Mouse (Mus musculus): Measurements from ENCODE around the gene Oaz1. TPM values are rescaled to one million over a fixed set of nuclear protein-coding genes. Genes with fewer than 3 reads are reported as not detected.

Gene Oaz1
- total and polyA plus RNA-seq, 2 experiments from 2014 or later = 1,990 to 2,460 TPM

DNA sequence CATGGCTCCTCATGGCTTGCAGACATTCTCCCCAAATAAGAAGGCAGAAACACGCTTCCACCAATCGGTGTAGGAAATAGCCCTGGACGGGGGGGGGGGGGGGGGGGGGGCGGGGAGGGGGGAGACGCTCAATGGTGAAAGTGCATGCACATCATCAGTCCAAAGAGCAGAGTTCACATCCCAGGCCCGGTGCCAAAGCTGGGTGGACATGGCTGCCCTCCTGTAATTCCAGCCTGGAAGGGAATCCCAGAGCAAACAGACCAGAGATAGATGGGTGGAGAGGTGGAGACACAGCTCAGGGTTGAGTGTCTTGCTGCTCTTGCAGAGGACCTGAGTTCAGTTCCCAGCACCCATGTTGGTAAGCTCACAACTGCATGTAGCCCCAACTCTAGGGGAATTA is 44.5 kb downstream of the Oaz1 start:
- no peak for ATAC-seq (ENCODE audit: insufficient read depth, low read depth)
- Histone ChIP-seq H3K4me1 (ENCODE audit: control insufficient read depth, insufficient read depth) (no peaks in the 10 kb centered on the region), H3K27me3 (ENCODE audit: control insufficient read depth, insufficient read depth, low read length) (no peaks in the 10 kb centered on the region), H3K9me3 (replicated peaks; ENCODE audit: control insufficient read depth, low read length) (no peaks in the 10 kb centered on the region), H3K4me3 (ENCODE audit: low read depth, low read length) (no peak overlapping the region), H3K27ac (ENCODE audit: low read depth) (no peak overlapping the region), H3K4me2 (ENCODE audit: low read depth, low read length) (no peak overlapping the region), H3K9ac (replicated peaks; ENCODE audit: low read depth, low read length) (no peak overlapping the region), H3K36me3 (replicated peaks; ENCODE audit: control insufficient read depth, insufficient read depth, low read length) (peaks cover 26% of the 10 kb centered on the region)
- 82% methylated on average over 4 of the region's 6 CpGs for WGBS
- TF ChIP-seq CTCF (IDR thresholded peaks at IDR 0.05; ENCODE audit: low read depth) (no peak), EP300 (IDR thresholded peaks at IDR 0.05; ENCODE audit: low read depth) (no peak)
- no peak for DNase-seq (ENCODE audit: low spot score)

- Histone ChIP-seq H3K27me3 (ENCODE audit: control insufficient read depth, insufficient read depth, low read length) (no peaks in the 10 kb centered on the region), H3K4me3 (ENCODE audit: low read depth, low read length) (no peak within 1 kb of the TSS), H3K9ac (replicated peaks; ENCODE audit: low read depth, low read length) (no peak within 1 kb of the TSS), H3K4me2 (ENCODE audit: low read depth, low read length) (no peak within 1 kb of the TSS), H3K27ac (ENCODE audit: low read depth) (no peak within 1 kb of the TSS), H3K4me1 (ENCODE audit: control insufficient read depth, insufficient read depth) (peaks cover 1% of the 10 kb centered on the region; the same call in 1 of the 2 replicates), H3K36me3 (replicated peaks; ENCODE audit: control insufficient read depth, insufficient read depth, low read length) (peaks cover 22% of the 10 kb centered on the region), H3K9me3 (replicated peaks; ENCODE audit: control insufficient read depth, low read length) (no peaks in the 10 kb centered on the region)
- no peak for DNase-seq (ENCODE audit: low spot score)
- ATAC-seq (ENCODE audit: insufficient read depth, low read depth) = no peak
- TF ChIP-seq EP300 (IDR thresholded peaks at IDR 0.05; ENCODE audit: low read depth) (no peak), CTCF (IDR thresholded peaks at IDR 0.05; ENCODE audit: low read depth) (no peak)
- WGBS = 38% methylated on average over 9 of the region's 9 CpGs
These were observed 45.1 kb downstream of the Oaz1 start, which contains the start of gene Tmprss9 for GRCm38 (mm10) chr10:80871581-80871980. Tmprss9 (plus strand) TSS chr10:80871848.

GRCm38 (mm10) chr10:80874035-80874434 is 47.6 kb downstream of the Oaz1 start:
- Histone ChIP-seq H3K36me3 (replicated peaks; ENCODE audit: control insufficient read depth, insufficient read depth, low read length) (no peaks in the 10 kb centered on the region), H3K4me2 (ENCODE audit: low read depth, low read length) (no peak overlapping the region), H3K9me3 (replicated peaks; ENCODE audit: control insufficient read depth, low read length) (no peaks in the 10 kb centered on the region), H3K27ac (ENCODE audit: low read depth) (no peak overlapping the region), H3K4me3 (ENCODE audit: low read depth, low read length) (no peak overlapping the region), H3K9ac (replicated peaks; ENCODE audit: low read depth, low read length) (no peak overlapping the region), H3K4me1 (ENCODE audit: control insufficient read depth, insufficient read depth) (peaks cover 8% of the 10 kb centered on the region), H3K27me3 (ENCODE audit: control insufficient read depth, insufficient read depth, low read length) (no peaks in the 10 kb centered on the region)
- no peak for TF ChIP-seq EP300 (IDR thresholded peaks at IDR 0.05; ENCODE audit: low read depth)
- no peak for TF ChIP-seq CTCF (IDR thresholded peaks at IDR 0.05; ENCODE audit: low read depth)
- WGBS = 75% methylated on average over 9 of the region's 9 CpGs
- no peak for ATAC-seq (ENCODE audit: insufficient read depth, low read depth)
- DNase-seq (ENCODE audit: low spot score) = no peak

GRCm38 (mm10) chr10:80876028-80876427 is 49.6 kb downstream of the Oaz1 start:
- TF ChIP-seq EP300 (IDR thresholded peaks at IDR 0.05; ENCODE audit: low read depth) (no peak), CTCF (IDR thresholded peaks at IDR 0.05; ENCODE audit: low read depth) (peak; percentile 80)
- no peak overlapping the region for H3K4me3 ChIP-seq (ENCODE audit: low read depth, low read length)
- H3K27me3 ChIP-seq (ENCODE audit: control insufficient read depth, insufficient read depth, low read length) = no peaks in the 10 kb centered on the region
- peaks cover 8% of the 10 kb centered on the region for H3K4me1 ChIP-seq (ENCODE audit: control insufficient read depth, insufficient read depth)
- peak; percentile 39 for DNase-seq (ENCODE audit: low spot score)
- H3K36me3 ChIP-seq (replicated peaks; ENCODE audit: control insufficient read depth, insufficient read depth, low read length) = no peaks in the 10 kb centered on the region
- no peaks in the 10 kb centered on the region for H3K9me3 ChIP-seq (replicated peaks; ENCODE audit: control insufficient read depth, low read length)
- WGBS = 29% methylated on average over 5 of the region's 5 CpGs
- no peak for ATAC-seq (ENCODE audit: insufficient read depth, low read depth)
- H3K4me2 ChIP-seq (ENCODE audit: low read depth, low read length) = no peak overlapping the region
- no peak overlapping the region for H3K9ac ChIP-seq (replicated peaks; ENCODE audit: low read depth, low read length)
- no peak overlapping the region for H3K27ac ChIP-seq (ENCODE audit: low read depth)

DNA sequence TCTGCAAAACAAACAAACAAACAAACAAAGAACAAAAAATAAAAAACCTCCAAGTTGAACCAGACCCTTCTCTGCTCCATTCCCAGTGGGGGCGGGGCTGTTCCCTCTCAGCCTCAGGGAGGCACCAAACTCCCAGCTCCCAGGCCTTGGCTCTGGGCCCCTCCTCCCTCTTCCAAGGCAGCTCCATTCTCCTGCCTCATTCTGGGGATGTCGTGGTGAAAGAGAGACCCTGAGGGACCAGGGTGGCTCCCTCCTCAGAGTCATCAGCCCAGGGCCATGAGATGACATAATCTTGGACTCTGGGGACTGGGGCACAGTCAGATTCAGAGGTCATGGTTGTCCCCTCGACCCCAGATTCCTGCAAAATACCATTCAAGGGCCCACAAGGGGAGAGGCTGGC is 50.1 kb downstream of the Oaz1 start:
- 19% methylated on average over 3 of the region's 3 CpGs for WGBS
- H3K4me3 ChIP-seq (ENCODE audit: low read depth, low read length) = no peak overlapping the region
- no peaks in the 10 kb centered on the region for H3K36me3 ChIP-seq (replicated peaks; ENCODE audit: control insufficient read depth, insufficient read depth, low read length)
- peaks cover 8% of the 10 kb centered on the region for H3K4me1 ChIP-seq (ENCODE audit: control insufficient read depth, insufficient read depth)
- no peak for DNase-seq (ENCODE audit: low spot score)
- 0 out of 2 replicates have a peak overlapping the region, but pooled peaks have one; percentile 1 for H3K27ac ChIP-seq (ENCODE audit: low read depth)
- H3K9ac ChIP-seq (replicated peaks; ENCODE audit: low read depth, low read length) = no peak overlapping the region
- TF ChIP-seq CTCF (IDR thresholded peaks at IDR 0.05; ENCODE audit: low read depth) (no peak), EP300 (IDR thresholded peaks at IDR 0.05; ENCODE audit: low read depth) (no peak)
- no peak overlapping the region for H3K4me2 ChIP-seq (ENCODE audit: low read depth, low read length)
- no peak; the same call in 1 of the 2 replicates for ATAC-seq (ENCODE audit: insufficient read depth, low read depth)
- no peaks in the 10 kb centered on the region for H3K9me3 ChIP-seq (replicated peaks; ENCODE audit: control insufficient read depth, low read length)
- H3K27me3 ChIP-seq (ENCODE audit: control insufficient read depth, insufficient read depth, low read length) = no peaks in the 10 kb centered on the region

MicroRNA genes within 50 kb of the gene (microRNA counts, 519-probe panel; counts per million panel counts)
- microRNA mmu-miR-1982 = not detected

Small RNA genes within 50 kb of the gene (microRNA-seq; reads per million reads assigned to microRNA genes)
- 11.6 reads per million, percentile 31 among the genes with 10 or more reads in this experiment for gene Mir1982

Other genes with a start within 250 kb of the Oaz1 start
- gene Klf16, start 249.3 kb upstream of the Oaz1 start, total RNA-seq (2014; rRNA removed; ENCODE audit: low replicate concordance) = 9.3 TPM in 2 replicates
- gene Klf16, start 249.3 kb upstream of the Oaz1 start, polyA plus RNA-seq (2015; fragmentation: Nextera tagmentation; extraction: Ambion mirVana) = 3.1 and 3.5 TPM in 2 replicates
- gene Abhd17a, start 236.3 kb upstream of the Oaz1 start, total RNA-seq (2014; rRNA removed; ENCODE audit: low replicate concordance) = 194 and 462 TPM in 2 replicates
- 88.2 and 88.6 TPM in 2 replicates for gene Abhd17a, start 236.3 kb upstream of the Oaz1 start, polyA plus RNA-seq (2015; fragmentation: Nextera tagmentation; extraction: Ambion mirVana)
- gene Scamp4, start 223.8 kb upstream of the Oaz1 start, total RNA-seq (2014; rRNA removed; ENCODE audit: low replicate concordance) = 25.8 and 44.5 TPM in 2 replicates
- 39.2 and 39.8 TPM in 2 replicates for gene Scamp4, start 223.8 kb upstream of the Oaz1 start, polyA plus RNA-seq (2015; fragmentation: Nextera tagmentation; extraction: Ambion mirVana)
- gene Adat3, start 223.8 kb upstream of the Oaz1 start, total RNA-seq (2014; rRNA removed; ENCODE audit: low replicate concordance) = 1.6 and 4.5 TPM in 2 replicates
- 1.8 and 2.7 TPM in 2 replicates for gene Adat3, start 223.8 kb upstream of the Oaz1 start, polyA plus RNA-seq (2015; fragmentation: Nextera tagmentation; extraction: Ambion mirVana)
- gene Gm49322, start 220.6 kb upstream of the Oaz1 start, total RNA-seq (2014; rRNA removed; ENCODE audit: low replicate concordance) = 0.23 and 1.3 TPM in 2 replicates
- 0.33 and 0.38 TPM in 2 replicates for gene Gm49322, start 220.6 kb upstream of the Oaz1 start, polyA plus RNA-seq (2015; fragmentation: Nextera tagmentation; extraction: Ambion mirVana)
- 141 and 149 TPM in 2 replicates for gene Csnk1g2, start 203.8 kb upstream of the Oaz1 start, total RNA-seq (2014; rRNA removed; ENCODE audit: low replicate concordance)
- 69.1 and 75.6 TPM in 2 replicates for gene Csnk1g2, start 203.8 kb upstream of the Oaz1 start, polyA plus RNA-seq (2015; fragmentation: Nextera tagmentation; extraction: Ambion mirVana)
- 92.2 and 108 TPM in 2 replicates for gene Btbd2, start 169.6 kb upstream of the Oaz1 start, total RNA-seq (2014; rRNA removed; ENCODE audit: low replicate concordance)
- 36.7 and 40.6 TPM in 2 replicates for gene Btbd2, start 169.6 kb upstream of the Oaz1 start, polyA plus RNA-seq (2015; fragmentation: Nextera tagmentation; extraction: Ambion mirVana)
- 150 and 174 TPM in 2 replicates for gene Mknk2, start 148.5 kb upstream of the Oaz1 start, total RNA-seq (2014; rRNA removed; ENCODE audit: low replicate concordance)
- gene Mknk2, start 148.5 kb upstream of the Oaz1 start, polyA plus RNA-seq (2015; fragmentation: Nextera tagmentation; extraction: Ambion mirVana) = 76.9 and 78.3 TPM in 2 replicates
- gene Mob3a, start 124.7 kb upstream of the Oaz1 start, total RNA-seq (2014; rRNA removed; ENCODE audit: low replicate concordance) = 15.0 and 15.6 TPM in 2 replicates
- 10.8 and 11.5 TPM in 2 replicates for gene Mob3a, start 124.7 kb upstream of the Oaz1 start, polyA plus RNA-seq (2015; fragmentation: Nextera tagmentation; extraction: Ambion mirVana)
- 6.6 and 6.9 TPM in 2 replicates for gene Izumo4, start 124.5 kb upstream of the Oaz1 start, total RNA-seq (2014; rRNA removed; ENCODE audit: low replicate concordance)
- gene Izumo4, start 124.5 kb upstream of the Oaz1 start, polyA plus RNA-seq (2015; fragmentation: Nextera tagmentation; extraction: Ambion mirVana) = 3.6 and 7.3 TPM in 2 replicates
- 72.7 and 77.9 TPM in 2 replicates for gene Ap3d1, start 84.4 kb upstream of the Oaz1 start, total RNA-seq (2014; rRNA removed; ENCODE audit: low replicate concordance)
- 31.6 and 34.3 TPM in 2 replicates for gene Ap3d1, start 84.4 kb upstream of the Oaz1 start, polyA plus RNA-seq (2015; fragmentation: Nextera tagmentation; extraction: Ambion mirVana)
- gene Dot1l, start 71.5 kb upstream of the Oaz1 start, total RNA-seq (2014; rRNA removed; ENCODE audit: low replicate concordance) = 19.4 and 32.8 TPM in 2 replicates
- 13.1 and 14.0 TPM in 2 replicates for gene Dot1l, start 71.5 kb upstream of the Oaz1 start, polyA plus RNA-seq (2015; fragmentation: Nextera tagmentation; extraction: Ambion mirVana)
- 8.8 and 12.7 TPM in 2 replicates for gene Sf3a2, start 28.5 kb upstream of the Oaz1 start, total RNA-seq (2014; rRNA removed; ENCODE audit: low replicate concordance)
- 25.2 and 26.0 TPM in 2 replicates for gene Sf3a2, start 28.5 kb upstream of the Oaz1 start, polyA plus RNA-seq (2015; fragmentation: Nextera tagmentation; extraction: Ambion mirVana)
- gene Plekhj1, start 28.0 kb upstream of the Oaz1 start, total RNA-seq (2014; rRNA removed; ENCODE audit: low replicate concordance) = 29.3 and 50.6 TPM in 2 replicates
- 41.8 and 44.4 TPM in 2 replicates for gene Plekhj1, start 28.0 kb upstream of the Oaz1 start, polyA plus RNA-seq (2015; fragmentation: Nextera tagmentation; extraction: Ambion mirVana)
- gene Amh, start 21.4 kb upstream of the Oaz1 start, total RNA-seq (2014; rRNA removed; ENCODE audit: low replicate concordance) = 4.0 TPM in 1 of 2 replicates, not detected in the other
- gene Amh, start 21.4 kb upstream of the Oaz1 start, polyA plus RNA-seq (2015; fragmentation: Nextera tagmentation; extraction: Ambion mirVana) = 0.18 and 0.22 TPM in 2 replicates
- 2.2 TPM in 1 of 2 replicates, not detected in the other for gene Jsrp1, start 13.2 kb upstream of the Oaz1 start, total RNA-seq (2014; rRNA removed; ENCODE audit: low replicate concordance)
- 2.3 and 2.7 TPM in 2 replicates for gene Jsrp1, start 13.2 kb upstream of the Oaz1 start, polyA plus RNA-seq (2015; fragmentation: Nextera tagmentation; extraction: Ambion mirVana)
- 0.92 and 4.2 TPM in 2 replicates for gene Lingo3, start 17.4 kb downstream of the Oaz1 start, total RNA-seq (2014; rRNA removed; ENCODE audit: low replicate concordance)
- 1.1 and 1.5 TPM in 2 replicates for gene Lingo3, start 17.4 kb downstream of the Oaz1 start, polyA plus RNA-seq (2015; fragmentation: Nextera tagmentation; extraction: Ambion mirVana)
- 71.8 and 118 TPM in 2 replicates for gene Lsm7, start 28.6 kb downstream of the Oaz1 start, total RNA-seq (2014; rRNA removed; ENCODE audit: low replicate concordance)
- gene Lsm7, start 28.6 kb downstream of the Oaz1 start, polyA plus RNA-seq (2015; fragmentation: Nextera tagmentation; extraction: Ambion mirVana) = 160 and 162 TPM in 2 replicates
- 35.7 and 44.4 TPM in 2 replicates for gene Sppl2b, start 28.6 kb downstream of the Oaz1 start, total RNA-seq (2014; rRNA removed; ENCODE audit: low replicate concordance)
- 23.3 and 24.2 TPM in 2 replicates for gene Sppl2b, start 28.6 kb downstream of the Oaz1 start, polyA plus RNA-seq (2015; fragmentation: Nextera tagmentation; extraction: Ambion mirVana)
- not detected in 2 replicates for gene Tmprss9, start 45.2 kb downstream of the Oaz1 start, total RNA-seq (2014; rRNA removed; ENCODE audit: low replicate concordance)
- 0.03 TPM in 1 of 2 replicates, not detected in the other for gene Tmprss9, start 45.2 kb downstream of the Oaz1 start, polyA plus RNA-seq (2015; fragmentation: Nextera tagmentation; extraction: Ambion mirVana)
- 163 and 256 TPM in 2 replicates for gene Timm13, start 74.3 kb downstream of the Oaz1 start, total RNA-seq (2014; rRNA removed; ENCODE audit: low replicate concordance)
- 355 and 386 TPM in 2 replicates for gene Timm13, start 74.3 kb downstream of the Oaz1 start, polyA plus RNA-seq (2015; fragmentation: Nextera tagmentation; extraction: Ambion mirVana)
- gene Lmnb2, start 91.6 kb downstream of the Oaz1 start, total RNA-seq (2014; rRNA removed; ENCODE audit: low replicate concordance) = 13.9 and 18.9 TPM in 2 replicates
- gene Lmnb2, start 91.6 kb downstream of the Oaz1 start, polyA plus RNA-seq (2015; fragmentation: Nextera tagmentation; extraction: Ambion mirVana) = 9.1 and 9.7 TPM in 2 replicates
- 18.9 and 26.8 TPM in 2 replicates for gene Gadd45b, start 103.4 kb downstream of the Oaz1 start, total RNA-seq (2014; rRNA removed; ENCODE audit: low replicate concordance)
- gene Gadd45b, start 103.4 kb downstream of the Oaz1 start, polyA plus RNA-seq (2015; fragmentation: Nextera tagmentation; extraction: Ambion mirVana) = 22.3 and 28.0 TPM in 2 replicates
- gene Gng7, start 188.3 kb downstream of the Oaz1 start, total RNA-seq (2014; rRNA removed; ENCODE audit: low replicate concordance) = 0.11 and 0.93 TPM in 2 replicates
- gene Gng7, start 188.3 kb downstream of the Oaz1 start, polyA plus RNA-seq (2015; fragmentation: Nextera tagmentation; extraction: Ambion mirVana) = 0.64 and 0.85 TPM in 2 replicates
- not detected in 2 replicates for gene Diras1, start 199.0 kb downstream of the Oaz1 start, total RNA-seq (2014; rRNA removed; ENCODE audit: low replicate concordance)
- not detected in 2 replicates for gene Diras1, start 199.0 kb downstream of the Oaz1 start, polyA plus RNA-seq (2015; fragmentation: Nextera tagmentation; extraction: Ambion mirVana)
- gene Slc39a3, start 210.8 kb downstream of the Oaz1 start, total RNA-seq (2014; rRNA removed; ENCODE audit: low replicate concordance) = 18.7 and 29.3 TPM in 2 replicates
- 6.3 and 7.5 TPM in 2 replicates for gene Slc39a3, start 210.8 kb downstream of the Oaz1 start, polyA plus RNA-seq (2015; fragmentation: Nextera tagmentation; extraction: Ambion mirVana)
- gene Sgta, start 233.5 kb downstream of the Oaz1 start, total RNA-seq (2014; rRNA removed; ENCODE audit: low replicate concordance) = 98.1 and 152 TPM in 2 replicates
- gene Sgta, start 233.5 kb downstream of the Oaz1 start, polyA plus RNA-seq (2015; fragmentation: Nextera tagmentation; extraction: Ambion mirVana) = 134 and 137 TPM in 2 replicates
- 23.6 and 31.2 TPM in 2 replicates for gene Thop1, start 243.4 kb downstream of the Oaz1 start, total RNA-seq (2014; rRNA removed; ENCODE audit: low replicate concordance)
- 15.1 and 15.2 TPM in 2 replicates for gene Thop1, start 243.4 kb downstream of the Oaz1 start, polyA plus RNA-seq (2015; fragmentation: Nextera tagmentation; extraction: Ambion mirVana)

Data from heart, postnatal 0 days (tissue).